Mouse (Mus musculus) lung, postnatal 0 days (tissue): ENCODE measurements at regions not wholly inside any gene's neighbourhood (a gene's known extent, or its start where the extent isn't known, plus 50 kb on each side); places are given as distances from the start of the nearest gene placed in this dataset.

Experiments used
- ATAC-seq: fragments of 200-750 bp; cut with Nextera tagmentation; 2 replicates; pipeline ENCODE4 v1.8.0; 2017; ENCODE audit warnings: moderate library complexity
- DNase-seq: peaks from one replicate; pipeline ENCODE4 v3.0.0-alpha.2; 2016; ENCODE audit warnings: low spot score
- H3K27ac ChIP-seq: fragments of 300-500 bp; sonication (generic); 2 replicates; pipeline ENCODE4 v1.5.1; 2014; ENCODE audit warnings: antibody characterized with exemption, mild to moderate bottlenecking, low read length, mixed read lengths
- H3K27me3 ChIP-seq: fragments of 300-500 bp; sonication (generic); replicated peaks from 2 replicates; pipeline ENCODE4 v1.6.1; 2014; ENCODE audit warnings: low read length, mixed read lengths; ENCODE audit not compliant: insufficient read depth
- H3K36me3 ChIP-seq: fragments of 300-500 bp; sonication (generic); 2 replicates; pipeline ENCODE4 v1.6.1; 2014; ENCODE audit warnings: low read length, mixed read lengths; ENCODE audit not compliant: insufficient read depth
- H3K4me1 ChIP-seq: fragments of 300-500 bp; sonication (generic); 2 replicates; pipeline ENCODE4 v1.6.1; 2014; ENCODE audit warnings: antibody characterized with exemption, low read depth, low read length, mixed read lengths; ENCODE audit not compliant: insufficient read depth
- H3K4me2 ChIP-seq: fragments of 300-500 bp; sonication (generic); replicated peaks from 2 replicates; pipeline ENCODE4 v1.6.1; 2014; ENCODE audit warnings: low read depth, mild to moderate bottlenecking, low read length, moderate library complexity, mixed read lengths
- H3K4me3 ChIP-seq: fragments of 300-500 bp; sonication (generic); 2 replicates; pipeline ENCODE4 v1.5.1; 2014; ENCODE audit warnings: low read depth, low read length
- H3K9ac ChIP-seq: fragments of 300-500 bp; sonication (generic); replicated peaks from 2 replicates; pipeline ENCODE4 v1.6.1; 2014; ENCODE audit warnings: low read depth, mild to moderate bottlenecking
- H3K9me3 ChIP-seq: fragments of 300-500 bp; sonication (generic); 2 replicates; pipeline ENCODE4 v1.6.1; 2016; ENCODE audit warnings: low read length, mixed read lengths
- CTCF ChIP-seq: IDR thresholded peaks from 2 replicates; pipeline ENCODE4 v1.5.1; 2016; ENCODE audit warnings: antibody characterized with exemption, mild to moderate bottlenecking
- EP300 ChIP-seq: IDR thresholded peaks from 2 replicates; pipeline ENCODE4 v1.6.1; 2016; ENCODE audit warnings: antibody characterized with exemption, mild to moderate bottlenecking, control low read depth
- WGBS: fragments of 180-500 bp; shearing (Covaris S2); extraction: QIAGEN DNeasy Blood & Tissue Kit; methylation state at CpG from one replicate; pipeline ENCODE4 v1.1.7; 2014; 5-methylcytosine and 5-hydroxymethylcytosine counted together

GRCm38 (mm10) chr2:138675229-138676065 lies 419.1 kb downstream of the Btbd3 start:
- Histone ChIP-seq H3K4me2 (no peak overlapping the region), H3K9ac (no peak overlapping the region), H3K4me3 (no peak overlapping the region), H3K4me1 (no peaks in the 10 kb centered on the region), H3K36me3 (no peaks in the 10 kb centered on the region), H3K9me3 (no peaks in the 10 kb centered on the region), H3K27ac (0 out of 2 replicates have a peak overlapping the region, but pooled peaks have one; percentile 0), H3K27me3 (no peaks in the 10 kb centered on the region)
- DNase-seq: peak; percentile 87
- peak; percentile 92 for ATAC-seq
- TF ChIP-seq EP300: peak; percentile 24; the same call in 1 of the 2 replicates
- no peak for TF ChIP-seq CTCF
- 49% methylated on average over 3 of the region's 3 CpGs for WGBS

- H3K4me1 ChIP-seq: no peaks in the 10 kb centered on the region
- H3K27me3 ChIP-seq: no peaks in the 10 kb centered on the region
- H3K4me2 ChIP-seq: no peak overlapping the region
- H3K4me3 ChIP-seq: no peak overlapping the region
- no peak overlapping the region for H3K9ac ChIP-seq
- H3K27ac ChIP-seq: no peak overlapping the region
- no peak for DNase-seq
- no peak for ATAC-seq
- H3K9me3 ChIP-seq: no peaks in the 10 kb centered on the region
- H3K36me3 ChIP-seq: no peaks in the 10 kb centered on the region
- no peak for TF ChIP-seq CTCF
- no peak for TF ChIP-seq EP300
Measured at GRCm38 (mm10) chr2:138688140-138688871, 431.9 kb downstream of the Btbd3 start.

GRCm38 (mm10) chr2:138689497-138689896 lies 433.1 kb downstream of the Btbd3 start:
- H3K4me2 ChIP-seq: no peak overlapping the region
- no peak for TF ChIP-seq CTCF
- no peak for TF ChIP-seq EP300
- WGBS: 88% methylated on average over 5 of the region's 5 CpGs
- no peak overlapping the region for H3K27ac ChIP-seq
- no peaks in the 10 kb centered on the region for H3K4me1 ChIP-seq
- H3K9ac ChIP-seq: no peak overlapping the region
- no peaks in the 10 kb centered on the region for H3K27me3 ChIP-seq
- no peak overlapping the region for H3K4me3 ChIP-seq
- H3K36me3 ChIP-seq: no peaks in the 10 kb centered on the region
- no peak for DNase-seq
- no peak for ATAC-seq
- H3K9me3 ChIP-seq: no peaks in the 10 kb centered on the region

GRCm38 (mm10) chr2:138702783-138703182 lies 446.4 kb downstream of the Btbd3 start:
- 76% methylated on average over 4 of the region's 4 CpGs for WGBS
- H3K27ac ChIP-seq: no peak overlapping the region
- H3K4me1 ChIP-seq: no peaks in the 10 kb centered on the region
- ATAC-seq: no peak
- no peak overlapping the region for H3K4me3 ChIP-seq
- no peaks in the 10 kb centered on the region for H3K27me3 ChIP-seq
- no peak for DNase-seq
- H3K9ac ChIP-seq: no peak overlapping the region
- no peaks in the 10 kb centered on the region for H3K36me3 ChIP-seq
- no peaks in the 10 kb centered on the region for H3K9me3 ChIP-seq
- TF ChIP-seq EP300 (no peak), CTCF (no peak)
- H3K4me2 ChIP-seq: no peak overlapping the region

GRCm38 (mm10) chr2:138703943-138704541 lies 447.7 kb downstream of the Btbd3 start:
- WGBS: 81% methylated on average over 4 of the region's 4 CpGs
- no peak for DNase-seq
- Histone ChIP-seq H3K36me3 (no peaks in the 10 kb centered on the region), H3K4me3 (no peak overlapping the region), H3K4me2 (no peak overlapping the region), H3K27me3 (no peaks in the 10 kb centered on the region), H3K9me3 (no peaks in the 10 kb centered on the region), H3K27ac (no peak overlapping the region), H3K4me1 (no peaks in the 10 kb centered on the region), H3K9ac (no peak overlapping the region)
- TF ChIP-seq CTCF: no peak
- TF ChIP-seq EP300: no peak
- no peak for ATAC-seq

- Histone ChIP-seq H3K9ac (no peak overlapping the region), H3K4me3 (no peak overlapping the region), H3K36me3 (no peaks in the 10 kb centered on the region), H3K4me1 (no peaks in the 10 kb centered on the region), H3K9me3 (no peaks in the 10 kb centered on the region), H3K4me2 (no peak overlapping the region), H3K27me3 (no peaks in the 10 kb centered on the region), H3K27ac (no peak overlapping the region)
- DNase-seq: no peak
- 43% methylated on average over 2 of the region's 2 CpGs for WGBS
- TF ChIP-seq EP300 (no peak), CTCF (no peak)
- no peak for ATAC-seq
Measured at GRCm38 (mm10) chr2:138708763-138709162, 452.4 kb downstream of the Btbd3 start.
